Mouse (Mus musculus) forebrain, embryonic 15.5 days (tissue): ENCODE data around the gene Pgap1. TPM values are rescaled to one million over a fixed set of nuclear protein-coding genes. Genes with fewer than 3 reads are reported as not detected.

Experiments
- ATAC-seq: fragments of 200-750 bp; cut with Nextera tagmentation; replicated peaks from 2 replicates; pipeline ENCODE4 v1.8.0; 2017; ENCODE audit warnings: mild to moderate bottlenecking, moderate TSS enrichment, moderate library complexity
- H3K27ac ChIP-seq: fragments of 300-500 bp; sonication (generic); replicated peaks from 2 replicates; pipeline ENCODE4 v1.5.1; 2015; ENCODE audit warnings: mild to moderate bottlenecking, inconsistent platforms
- H3K27me3 ChIP-seq: fragments of 300-500 bp; sonication (generic); 2 replicates; pipeline ENCODE4 v1.6.1; 2015; ENCODE audit warnings: inconsistent platforms
- H3K36me3 ChIP-seq: fragments of 300-500 bp; sonication (generic); 2 replicates; pipeline ENCODE4 v1.6.1; 2015; ENCODE audit warnings: mild to moderate bottlenecking, inconsistent platforms
- H3K4me1 ChIP-seq: fragments of 300-500 bp; sonication (generic); 2 replicates; pipeline ENCODE4 v1.6.1; 2015; ENCODE audit warnings: inconsistent platforms
- H3K4me2 ChIP-seq: fragments of 300-500 bp; sonication (generic); replicated peaks from 2 replicates; pipeline ENCODE4 v1.6.1; 2015; ENCODE audit warnings: mild to moderate bottlenecking, inconsistent platforms
- H3K4me3 ChIP-seq: fragments of 300-500 bp; sonication (generic); 2 replicates; pipeline ENCODE4 v1.5.1; 2015; ENCODE audit warnings: mild to moderate bottlenecking, inconsistent platforms
- H3K9ac ChIP-seq: fragments of 300-500 bp; sonication (generic); replicated peaks from 2 replicates; pipeline ENCODE4 v1.6.1; 2015; ENCODE audit warnings: mild to moderate bottlenecking, inconsistent platforms
- H3K9me3 ChIP-seq: fragments of 300-500 bp; sonication (generic); 2 replicates; pipeline ENCODE4 v1.6.1; 2016; ENCODE audit warnings: inconsistent platforms
- WGBS: fragments of 180-500 bp; shearing (Covaris S2); methylation state at CpG from one replicate; pipeline ENCODE4 v1.1.7; 2015; ENCODE audit warnings: mixed read lengths; 5-methylcytosine and 5-hydroxymethylcytosine counted together
- polyA plus RNA-seq: library from polyadenylated mRNA; unstranded; fragments of >200 nt; fragmentation: Nextera tagmentation; extraction: Ambion mirVana; gene quantifications from 2 replicates; pipeline ENCODE4 v1.2.1, GENCODE M21; 2015

Pgap1 gene
- 28.1 and 30.4 TPM in 2 replicates for polyA plus RNA-seq

DNA sequence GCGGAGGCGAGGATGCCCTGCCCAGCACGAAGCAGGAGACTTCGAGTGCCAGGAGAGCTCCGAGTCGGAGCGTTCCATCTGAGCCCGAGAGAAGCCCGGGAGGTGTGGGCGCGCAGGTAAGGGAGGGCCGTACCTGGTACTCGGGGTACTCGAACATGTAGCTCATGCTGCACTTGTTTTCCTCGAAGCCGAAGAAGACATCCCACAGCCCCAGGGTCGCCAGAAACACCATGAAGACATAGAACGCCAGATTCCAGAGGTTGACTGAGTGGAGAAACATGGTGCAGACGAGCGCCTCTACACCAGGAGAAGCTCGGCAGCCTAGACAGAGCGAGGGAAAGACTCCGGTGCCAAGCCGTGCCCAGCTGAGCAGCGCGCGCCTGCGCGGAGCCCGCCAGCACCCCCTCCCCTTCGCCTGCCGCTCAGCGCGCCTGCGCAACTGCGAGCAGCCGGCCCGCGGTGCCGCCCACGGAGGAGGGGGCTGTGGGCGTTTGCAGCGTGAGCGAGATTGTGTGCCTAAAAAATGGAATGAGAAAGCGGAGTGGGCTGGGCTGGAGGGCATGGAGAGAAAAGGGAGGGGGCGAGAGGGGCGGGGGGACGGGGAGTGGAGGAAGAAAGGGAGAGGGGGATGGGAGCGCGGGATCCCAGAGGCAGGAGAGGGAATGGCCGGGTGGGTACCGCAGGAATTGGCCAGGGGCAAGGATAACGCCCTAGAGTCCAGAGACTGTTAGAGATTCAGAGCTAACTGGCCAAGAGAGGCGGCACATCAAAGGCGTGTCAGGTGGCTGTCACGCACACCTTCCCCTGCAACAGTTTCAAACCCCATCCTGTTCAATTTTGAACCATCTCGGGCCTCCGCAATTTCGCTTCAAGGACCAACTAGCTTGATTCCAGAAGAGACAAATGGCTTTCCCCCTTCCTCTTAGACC is at the start of gene Pgap1:
Pgap1 (minus strand) TSS at position 384 of the 929 bp plus-strand sequence.
- Histone ChIP-seq H3K36me3 (no peaks in the 10 kb centered on the region), H3K4me3 (peak within 1 kb of the TSS; percentile 79), H3K9me3 (no peaks in the 10 kb centered on the region), H3K9ac (peak within 1 kb of the TSS; percentile 80), H3K27me3 (no peaks in the 10 kb centered on the region), H3K27ac (peak within 1 kb of the TSS; percentile 95), H3K4me2 (peak within 1 kb of the TSS; percentile 62), H3K4me1 (peaks cover 21% of the 10 kb centered on the region)
- ATAC-seq, result peak; percentile 100
- WGBS, result under 1% methylated on average over 59 of the region's 59 CpGs

DNA sequence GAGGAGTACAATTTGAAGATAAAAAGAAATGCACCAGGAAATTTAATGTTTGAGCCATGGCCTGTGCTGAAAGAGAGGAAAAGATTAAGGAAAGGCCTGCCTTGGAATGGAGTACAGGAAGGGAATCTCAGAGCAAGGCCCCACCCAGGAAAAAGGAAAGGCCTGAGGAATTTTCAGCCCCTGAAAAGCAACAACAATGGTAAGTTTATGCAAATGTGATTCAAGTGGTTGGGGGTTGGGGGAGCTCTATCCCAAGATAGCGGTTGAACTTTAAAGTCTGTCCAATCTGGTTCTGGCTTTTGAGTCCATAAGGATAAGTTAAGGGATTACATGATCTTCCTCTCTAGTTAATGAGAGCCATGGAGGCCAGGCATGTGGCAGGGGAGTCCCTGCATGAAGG is 49.5 kb upstream of the Pgap1 start:
- Histone ChIP-seq H3K9me3 (no peaks in the 10 kb centered on the region), H3K9ac (no peak overlapping the region), H3K27ac (no peak overlapping the region), H3K4me3 (no peak overlapping the region), H3K4me2 (no peak overlapping the region), H3K4me1 (no peaks in the 10 kb centered on the region), H3K27me3 (no peaks in the 10 kb centered on the region), H3K36me3 (no peaks in the 10 kb centered on the region)
- 74% methylated on average over 1 of the region's 1 CpGs for WGBS
- no peak for ATAC-seq

DNA sequence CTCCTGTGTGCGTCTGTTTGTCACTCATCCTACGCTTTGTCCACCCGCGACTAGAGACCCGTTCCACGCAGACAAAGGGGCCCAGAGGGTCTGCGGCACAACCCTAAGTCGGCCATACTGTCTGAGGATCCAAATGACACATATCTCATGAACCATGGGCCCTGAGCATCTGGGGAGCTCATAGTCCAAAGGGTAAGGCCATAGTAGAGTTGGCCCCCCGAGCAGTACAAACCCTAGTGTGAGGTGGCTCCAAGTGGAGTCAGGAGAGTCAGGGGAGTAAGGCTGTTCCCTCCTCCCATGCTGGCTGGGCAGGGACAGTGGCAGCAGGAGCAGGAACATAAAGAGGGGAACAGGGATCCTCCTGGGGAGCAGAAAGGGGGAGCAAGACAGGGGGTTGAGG is 44.2 kb upstream of the Pgap1 start:
- WGBS, result 93% methylated on average over 9 of the region's 9 CpGs
- H3K27me3 ChIP-seq, result no peaks in the 10 kb centered on the region
- 0 out of 2 replicates have a peak, but pooled peaks cover 4% of the 10 kb centered on the region for H3K9me3 ChIP-seq

DNA sequence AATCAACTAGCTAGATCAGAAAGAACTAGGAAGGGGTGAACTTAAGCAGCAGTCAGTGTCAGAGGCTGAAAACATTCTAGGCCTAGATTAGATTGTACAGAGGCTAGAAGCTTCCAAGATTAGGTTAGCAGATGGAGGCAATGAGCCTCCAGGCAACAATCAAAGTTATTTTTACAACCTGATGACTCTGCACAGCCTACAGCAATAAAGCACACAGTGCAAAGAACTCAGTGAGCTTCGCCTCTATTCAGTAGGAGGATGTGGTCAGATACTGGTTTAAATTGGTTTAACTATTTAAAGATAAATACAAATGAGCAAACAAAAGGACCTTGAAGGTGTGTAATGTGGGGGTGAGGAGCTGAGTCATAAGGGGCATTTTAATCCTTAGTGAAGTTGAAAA is 42.8 kb upstream of the Pgap1 start:
- Histone ChIP-seq H3K4me2 (no peak overlapping the region), H3K4me3 (no peak overlapping the region), H3K9me3 (0 out of 2 replicates have a peak, but pooled peaks cover 4% of the 10 kb centered on the region), H3K27ac (no peak overlapping the region), H3K27me3 (no peaks in the 10 kb centered on the region), H3K4me1 (0 out of 2 replicates have a peak, but pooled peaks cover 6% of the 10 kb centered on the region), H3K36me3 (no peaks in the 10 kb centered on the region), H3K9ac (no peak overlapping the region)
- WGBS, result 96% methylated on average over 1 of the region's 1 CpGs
- ATAC-seq, result no peak

More for the DNA sequence above, 44.2 kb upstream of the Pgap1 start:
- ATAC-seq, result no peak
- Histone ChIP-seq H3K27ac (no peak overlapping the region), H3K4me3 (no peak overlapping the region), H3K4me2 (no peak overlapping the region), H3K36me3 (no peaks in the 10 kb centered on the region), H3K4me1 (0 out of 2 replicates have a peak, but pooled peaks cover 6% of the 10 kb centered on the region), H3K9ac (no peak overlapping the region)

DNA sequence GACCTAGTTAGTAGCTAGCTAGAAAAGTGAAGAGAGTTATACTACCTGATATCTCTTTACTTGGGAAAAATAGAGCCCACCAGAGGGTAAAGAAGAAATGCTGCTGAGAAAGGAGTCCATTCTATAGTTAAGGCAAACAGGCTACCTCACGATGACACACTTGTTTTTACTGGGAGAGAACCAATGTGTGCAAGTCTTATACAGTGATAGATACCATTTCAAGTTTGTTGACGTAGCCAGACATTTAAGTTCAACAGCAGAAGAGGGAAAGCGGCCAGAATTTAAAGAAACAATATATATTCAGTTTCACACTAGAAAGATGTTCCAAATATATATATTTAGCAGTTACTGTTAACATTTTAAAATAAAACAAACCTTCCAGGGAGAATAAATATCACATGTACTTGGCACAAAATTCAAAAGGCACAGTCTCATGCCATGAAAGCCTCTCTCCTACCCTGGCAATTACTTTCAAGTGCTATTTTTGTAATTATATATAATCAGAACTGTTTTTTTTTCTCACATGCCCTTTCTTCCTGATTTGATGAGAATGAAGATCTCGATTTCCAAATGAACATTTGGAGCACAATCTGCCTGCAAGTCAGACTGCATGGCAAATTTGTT is 40.2 kb upstream of the Pgap1 start:
- Histone ChIP-seq H3K36me3 (no peaks in the 10 kb centered on the region), H3K4me3 (no peak overlapping the region), H3K27me3 (no peaks in the 10 kb centered on the region), H3K27ac (no peak overlapping the region; the same call in 1 of the 2 replicates), H3K9me3 (0 out of 2 replicates have a peak, but pooled peaks cover 4% of the 10 kb centered on the region), H3K4me2 (no peak overlapping the region), H3K9ac (no peak overlapping the region), H3K4me1 (0 out of 2 replicates have a peak, but pooled peaks cover 6% of the 10 kb centered on the region)
- WGBS, result 62% methylated on average over 4 of the region's 4 CpGs
- peak; percentile 26; the same call in 1 of the 2 replicates for ATAC-seq

DNA sequence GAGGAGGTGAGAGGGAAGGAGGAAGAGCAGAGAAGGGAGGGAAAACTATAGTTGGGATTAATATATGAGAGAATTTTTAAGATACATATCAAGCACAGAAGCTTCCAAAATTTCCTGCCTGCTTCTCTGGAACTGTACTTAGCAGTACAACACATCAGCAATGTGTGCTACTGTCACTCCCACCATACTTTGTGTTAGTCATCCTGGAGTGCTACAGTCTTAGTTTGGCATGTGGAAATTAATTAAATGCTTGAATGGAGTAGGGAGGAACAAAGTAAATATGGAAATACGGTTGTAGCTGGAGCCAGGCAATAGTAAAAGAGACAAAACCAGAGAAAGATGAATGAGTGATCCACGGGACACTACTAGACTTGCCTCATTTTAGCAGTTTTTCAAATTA is 38.7 kb upstream of the Pgap1 start:
- Histone ChIP-seq H3K27me3 (no peaks in the 10 kb centered on the region), H3K4me1 (0 out of 2 replicates have a peak, but pooled peaks cover 6% of the 10 kb centered on the region), H3K4me3 (no peak overlapping the region), H3K36me3 (no peaks in the 10 kb centered on the region), H3K9me3 (0 out of 2 replicates have a peak, but pooled peaks cover 4% of the 10 kb centered on the region), H3K9ac (no peak overlapping the region), H3K4me2 (no peak overlapping the region), H3K27ac (no peak overlapping the region)
- 81% methylated on average over 2 of the region's 2 CpGs for WGBS
- ATAC-seq, result no peak

DNA sequence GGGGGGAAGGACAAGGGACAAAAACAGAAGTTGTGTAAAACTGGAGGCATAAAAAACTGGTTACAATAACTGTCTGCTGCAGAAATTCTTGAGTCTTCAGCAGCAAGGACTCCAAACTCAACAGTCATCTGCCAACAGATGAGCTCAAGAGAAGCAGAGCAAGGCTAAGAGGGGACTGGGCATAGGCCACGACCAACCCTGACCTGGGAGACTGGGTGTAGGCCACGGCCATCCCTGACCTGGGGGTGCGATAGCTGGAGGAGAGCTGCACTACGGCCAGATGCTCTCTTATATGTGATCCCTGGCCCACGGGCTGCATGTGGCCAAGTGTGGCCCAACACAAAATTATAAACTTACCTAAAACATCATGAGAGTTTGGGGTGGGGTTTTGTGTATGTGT is 29.6 kb upstream of the Pgap1 start:
- H3K4me3 ChIP-seq, result no peak overlapping the region
- peaks cover 12% of the 10 kb centered on the region for H3K4me1 ChIP-seq
- H3K27me3 ChIP-seq, result no peaks in the 10 kb centered on the region
- no peaks in the 10 kb centered on the region for H3K9me3 ChIP-seq
- H3K27ac ChIP-seq, result no peak overlapping the region
- 98% methylated on average over 5 of the region's 5 CpGs for WGBS
- H3K9ac ChIP-seq, result no peak overlapping the region
- ATAC-seq, result no peak
- no peak overlapping the region for H3K4me2 ChIP-seq
- no peaks in the 10 kb centered on the region for H3K36me3 ChIP-seq

DNA sequence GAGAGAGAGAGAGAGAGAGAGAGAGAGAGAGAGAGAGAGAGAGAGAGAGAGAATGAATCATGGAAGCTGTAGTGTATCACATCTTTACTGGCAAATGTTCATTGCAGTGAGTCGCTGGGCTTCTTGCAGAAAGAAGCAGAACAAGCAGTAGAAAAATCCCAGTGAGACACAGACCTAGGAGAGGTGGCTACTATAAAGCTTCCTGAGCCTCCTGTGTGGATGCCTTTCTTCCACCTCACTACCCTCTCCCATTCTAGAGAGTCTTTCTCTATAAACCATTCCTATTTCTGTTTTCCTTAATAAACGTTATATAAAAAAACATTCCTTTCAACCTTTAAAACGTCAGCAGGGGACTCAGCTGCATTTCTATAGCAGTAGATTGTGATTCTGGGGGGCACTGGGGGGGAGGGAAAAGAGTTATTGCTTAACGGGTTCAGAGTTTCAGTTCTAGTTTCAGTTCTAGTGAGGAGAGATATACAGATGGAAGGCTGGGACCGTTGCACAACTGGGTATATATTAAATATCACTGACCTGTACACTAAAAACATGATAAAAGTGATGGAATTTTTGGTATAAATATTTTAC is 28.6 kb upstream of the Pgap1 start:
- no peaks in the 10 kb centered on the region for H3K36me3 ChIP-seq
- peaks cover 12% of the 10 kb centered on the region for H3K4me1 ChIP-seq
- H3K27me3 ChIP-seq, result no peaks in the 10 kb centered on the region
- no peak overlapping the region for H3K9ac ChIP-seq
- 0 out of 2 replicates have a peak overlapping the region, but pooled peaks have one; percentile 4 for H3K27ac ChIP-seq
- no peaks in the 10 kb centered on the region for H3K9me3 ChIP-seq
- 28% methylated on average over 5 of the region's 5 CpGs for WGBS
- H3K4me3 ChIP-seq, result no peak overlapping the region
- ATAC-seq, result 0 out of 2 replicates have a peak, but pooled peaks have one; percentile 20
- no peak overlapping the region for H3K4me2 ChIP-seq

DNA sequence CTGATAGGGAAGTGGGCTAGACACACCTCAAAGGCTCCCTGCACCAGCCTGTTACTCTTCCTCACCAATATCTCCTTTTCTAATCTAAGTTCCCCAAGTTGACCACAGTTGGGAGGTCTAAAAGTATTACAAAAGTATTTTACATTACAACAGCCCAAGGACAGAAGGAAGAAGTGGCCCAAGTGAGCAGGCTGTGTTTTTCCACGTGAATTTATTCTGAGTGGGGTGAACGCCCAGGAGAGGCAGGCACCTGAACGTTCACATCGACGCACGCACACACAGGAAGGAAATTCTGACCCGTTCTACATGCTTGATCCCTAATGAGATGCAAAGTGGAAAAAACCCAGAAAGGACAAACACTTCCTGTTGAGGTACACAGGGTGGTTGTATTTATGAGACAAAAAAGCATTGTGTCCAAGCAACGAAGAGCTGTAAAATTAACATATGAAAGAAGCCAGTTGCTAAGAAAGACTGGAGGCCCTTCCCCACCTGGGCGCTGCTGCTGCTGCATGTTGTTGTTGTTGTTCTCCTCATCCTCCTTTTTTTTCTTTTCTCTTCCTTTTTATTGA is 27.9 kb upstream of the Pgap1 start:
- 6% methylated on average over 9 of the region's 9 CpGs for whole genome bisulfite sequencing
- Histone ChIP-seq H3K9me3 (no peaks in the 10 kb centered on the region), H3K27ac (0 out of 2 replicates have a peak overlapping the region, but pooled peaks have one; percentile 4), H3K4me3 (no peak overlapping the region), H3K9ac (no peak overlapping the region), H3K4me2 (0 out of 2 replicates have a peak overlapping the region, but pooled peaks have one; percentile 6), H3K36me3 (no peaks in the 10 kb centered on the region), H3K4me1 (peaks cover 12% of the 10 kb centered on the region), H3K27me3 (no peaks in the 10 kb centered on the region)
- peak; percentile 57 for ATAC-seq

DNA sequence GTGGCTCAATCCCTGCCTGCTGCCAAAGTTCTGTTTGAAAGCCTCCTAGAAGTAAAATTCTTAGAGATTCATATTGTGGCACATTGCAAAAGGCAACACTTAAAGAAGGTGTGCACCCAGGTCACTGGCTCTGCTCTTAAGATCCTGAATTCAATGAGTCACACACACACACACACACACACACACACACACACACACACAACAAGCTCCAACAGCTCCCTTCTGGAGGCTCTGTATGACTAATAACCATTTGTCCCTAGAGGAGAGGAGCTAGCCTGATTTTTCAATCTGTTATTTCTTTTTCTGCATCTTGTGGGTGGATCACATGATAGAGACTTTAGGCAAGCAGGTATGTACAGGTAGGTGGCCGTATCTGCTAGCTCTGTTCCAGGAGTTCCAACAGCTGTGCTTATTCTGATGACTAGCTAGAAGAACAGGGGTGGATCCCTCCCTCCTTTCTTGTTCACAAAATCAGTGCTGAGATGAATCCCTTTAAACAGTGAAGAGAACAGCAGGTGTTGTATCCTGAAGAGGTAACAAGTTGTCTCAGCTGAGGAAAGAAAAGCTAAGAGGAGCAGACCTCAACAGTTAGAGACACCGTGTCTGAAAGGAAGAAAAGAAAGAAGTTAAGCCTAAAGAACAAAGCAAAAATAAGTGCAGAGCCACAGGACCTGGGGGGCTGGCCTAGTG is 27.2 kb upstream of the Pgap1 start:
- no peaks in the 10 kb centered on the region for H3K27me3 ChIP-seq
- H3K27ac ChIP-seq, result no peak overlapping the region
- H3K4me2 ChIP-seq, result no peak overlapping the region
- 45% methylated on average over 2 of the region's 2 CpGs for WGBS
- no peaks in the 10 kb centered on the region for H3K9me3 ChIP-seq
- ATAC-seq, result peak; percentile 25; the same call in 1 of the 2 replicates
- no peaks in the 10 kb centered on the region for H3K36me3 ChIP-seq
- H3K9ac ChIP-seq, result no peak overlapping the region
- H3K4me1 ChIP-seq, result peaks cover 15% of the 10 kb centered on the region
- H3K4me3 ChIP-seq, result no peak overlapping the region
